Mouse (Mus musculus) CH12.LX (cell line): ENCODE measurements around the gene Tex264.

Experiments used
- CTCF ChIP-seq, 2 experiments: IDR thresholded peaks in 1 of 2; conservative IDR thresholded peaks in 1 of 2; 2 replicates each; pipeline ENCODE4 v1.5.1; 2011 to 2012; ENCODE audit warnings: low read depth in 2 of 2, low read length in 2 of 2, improper control_type of control experiment in 1 of 2, inconsistent platforms in 1 of 2, mild to moderate bottlenecking in 1 of 2, moderate library complexity in 1 of 2
- ETS1 ChIP-seq: conservative IDR thresholded peaks from 2 replicates; pipeline ENCODE4 v1.6.1; 2012; ENCODE audit warnings: low read depth, mild to moderate bottlenecking, inconsistent platforms, low read length, improper control_type of control experiment, moderate library complexity
- MAX ChIP-seq: IDR thresholded peaks from 2 replicates; pipeline ENCODE4 v1.6.1; 2011; ENCODE audit warnings: low read length, improper control_type of control experiment
- MAZ ChIP-seq: IDR thresholded peaks from 2 replicates; pipeline ENCODE4 v1.6.1; 2012; ENCODE audit warnings: low read depth, mild to moderate bottlenecking, inconsistent platforms, low read length, improper control_type of control experiment, moderate library complexity
- POLR2AphosphoS2 ChIP-seq: IDR thresholded peaks from 2 replicates; pipeline ENCODE4 v1.6.1; 2011; ENCODE audit warnings: low read depth, low read length, improper control_type of control experiment
- USF1 ChIP-seq: IDR thresholded peaks from 2 replicates; pipeline ENCODE4 v1.6.1; 2014; ENCODE audit warnings: low read depth, mild to moderate bottlenecking, inconsistent platforms, low read length, improper control_type of control experiment

DNA sequence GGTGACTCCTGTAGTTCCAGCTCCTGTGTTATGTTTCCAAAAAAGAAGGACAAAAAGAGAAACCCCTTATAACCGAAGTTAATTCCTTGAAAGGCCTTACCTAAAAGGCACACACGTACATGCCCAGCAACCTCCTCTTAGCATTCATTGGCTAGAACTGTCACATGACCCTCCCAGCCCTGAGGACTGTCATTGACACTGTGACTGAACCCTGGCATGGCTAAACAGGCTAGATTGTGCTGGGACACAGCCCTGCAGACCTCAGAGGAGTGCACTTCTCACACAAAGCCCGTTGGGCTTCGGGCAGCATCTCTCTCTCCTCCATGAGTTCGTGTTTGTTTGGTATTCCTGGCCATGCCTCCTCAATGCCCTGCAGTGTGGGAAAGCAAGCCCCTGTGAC lies 53.5 kb downstream of the Tex264 start:
- no peak for TF ChIP-seq MAZ
- TF ChIP-seq POLR2AphosphoS2, result no peak
- TF ChIP-seq USF1, result peak; percentile 62
- TF ChIP-seq ETS1, result no peak
- no peak for TF ChIP-seq CTCF (conservative IDR thresholded peaks at IDR 0.05 in 1 of 2, IDR thresholded peaks at IDR 0.05 in 1 of 2; ENCODE audit: low read depth in 2 of 2, low read length in 2 of 2)
- TF ChIP-seq MAX, result no peak
